Mouse (Mus musculus): ENCODE measurements around the gene Zfp239. TPM values are rescaled to one million over a fixed set of nuclear protein-coding genes. Genes with fewer than 3 reads are reported as not detected.
A peak's percentile ranks its signal among the peaks of the same experiment; 100 is the strongest.

Zfp239 gene
- total and polyA plus RNA-seq, 2 experiments: 0.05 to 0.09 TPM

GRCm38 (mm10) chr6:117880394-117880838 lies 18.5 kb downstream of the Zfp239 start:
- Histone ChIP-seq H3K4me1 (ENCODE audit: control insufficient read depth, insufficient read depth, low read length) (peaks cover 5% of the 10 kb centered on the region), H3K36me3 (ENCODE audit: control insufficient read depth, insufficient read depth, low read length) (no peaks in the 10 kb centered on the region; the same call in 1 of the 2 replicates), H3K27me3 (ENCODE audit: control insufficient read depth, insufficient read depth, low read length) (no peaks in the 10 kb centered on the region), H3K4me3 (ENCODE audit: insufficient read depth, low read depth, low read length) (peak overlapping the region; percentile 74), H3K27ac (replicated peaks; ENCODE audit: insufficient read depth, low read depth, low read length) (peak overlapping the region; percentile 31), H3K9ac (ENCODE audit: low read depth, low read length) (peak overlapping the region; percentile 34), H3K79me2 (ENCODE audit: control insufficient read depth, insufficient read depth, low read length) (no peaks in the 10 kb centered on the region)
- DNase-seq (ENCODE audit: extremely low read depth, low read depth, low spot score): peak; percentile 53
- TF ChIP-seq CTCF (IDR thresholded peaks at IDR 0.05; ENCODE audit: low read depth, low read length) (no peak), POLR2A (IDR thresholded peaks at IDR 0.05; ENCODE audit: extremely low read depth, insufficient read depth, low read length) (no peak)
- 8% methylated on average over 3 of the region's 3 CpGs for WGBS

GRCm38 (mm10) chr6:117881229-117881628 lies 19.3 kb downstream of the Zfp239 start:
- Histone ChIP-seq H3K27ac (replicated peaks; ENCODE audit: insufficient read depth, low read depth, low read length) (peak overlapping the region; percentile 44), H3K79me2 (ENCODE audit: control insufficient read depth, insufficient read depth, low read length) (no peaks in the 10 kb centered on the region), H3K4me1 (ENCODE audit: control insufficient read depth, insufficient read depth, low read length) (peaks cover 5% of the 10 kb centered on the region), H3K36me3 (ENCODE audit: control insufficient read depth, insufficient read depth, low read length) (peaks cover 2% of the 10 kb centered on the region; the same call in 1 of the 2 replicates), H3K9ac (ENCODE audit: low read depth, low read length) (peak overlapping the region; percentile 28; the same call in 1 of the 2 replicates), H3K4me3 (ENCODE audit: insufficient read depth, low read depth, low read length) (no peak overlapping the region), H3K27me3 (ENCODE audit: control insufficient read depth, insufficient read depth, low read length) (no peaks in the 10 kb centered on the region)
- DNase-seq (ENCODE audit: extremely low read depth, low read depth, low spot score): no peak
- WGBS: 83% methylated on average over 7 of the region's 7 CpGs
- TF ChIP-seq CTCF (IDR thresholded peaks at IDR 0.05; ENCODE audit: low read depth, low read length): no peak
- TF ChIP-seq POLR2A (IDR thresholded peaks at IDR 0.05; ENCODE audit: extremely low read depth, insufficient read depth, low read length): no peak

GRCm38 (mm10) chr6:117881997-117882396 lies 20.1 kb downstream of the Zfp239 start:
- Histone ChIP-seq H3K79me2 (ENCODE audit: control insufficient read depth, insufficient read depth, low read length) (no peaks in the 10 kb centered on the region), H3K27me3 (ENCODE audit: control insufficient read depth, insufficient read depth, low read length) (no peaks in the 10 kb centered on the region), H3K4me3 (ENCODE audit: insufficient read depth, low read depth, low read length) (no peak overlapping the region), H3K27ac (replicated peaks; ENCODE audit: insufficient read depth, low read depth, low read length) (no peak overlapping the region), H3K9ac (ENCODE audit: low read depth, low read length) (no peak overlapping the region), H3K36me3 (ENCODE audit: control insufficient read depth, insufficient read depth, low read length) (peaks cover 2% of the 10 kb centered on the region; the same call in 1 of the 2 replicates), H3K4me1 (ENCODE audit: control insufficient read depth, insufficient read depth, low read length) (peaks cover 5% of the 10 kb centered on the region)
- no peak for DNase-seq (ENCODE audit: extremely low read depth, low read depth, low spot score)
- TF ChIP-seq POLR2A (IDR thresholded peaks at IDR 0.05; ENCODE audit: extremely low read depth, insufficient read depth, low read length): no peak
- no peak for TF ChIP-seq CTCF (IDR thresholded peaks at IDR 0.05; ENCODE audit: low read depth, low read length)
- 79% methylated on average over 7 of the region's 7 CpGs for WGBS

GRCm38 (mm10) chr6:117885943-117886342 lies 24.0 kb downstream of the Zfp239 start:
- no peak overlapping the region for H3K27ac ChIP-seq (replicated peaks; ENCODE audit: insufficient read depth, low read depth, low read length)
- peaks cover 2% of the 10 kb centered on the region; the same call in 1 of the 2 replicates for H3K36me3 ChIP-seq (ENCODE audit: control insufficient read depth, insufficient read depth, low read length)
- TF ChIP-seq CTCF (IDR thresholded peaks at IDR 0.05; ENCODE audit: low read depth, low read length) (no peak), POLR2A (IDR thresholded peaks at IDR 0.05; ENCODE audit: extremely low read depth, insufficient read depth, low read length) (no peak)
- H3K79me2 ChIP-seq (ENCODE audit: control insufficient read depth, insufficient read depth, low read length): no peaks in the 10 kb centered on the region
- H3K27me3 ChIP-seq (ENCODE audit: control insufficient read depth, insufficient read depth, low read length): no peaks in the 10 kb centered on the region
- peaks cover 4% of the 10 kb centered on the region for H3K4me1 ChIP-seq (ENCODE audit: control insufficient read depth, insufficient read depth, low read length)
- whole genome bisulfite sequencing: 74% methylated on average over 2 of the region's 2 CpGs
- no peak overlapping the region for H3K4me3 ChIP-seq (ENCODE audit: insufficient read depth, low read depth, low read length)
- DNase-seq (ENCODE audit: extremely low read depth, low read depth, low spot score): no peak
- H3K9ac ChIP-seq (ENCODE audit: low read depth, low read length): no peak overlapping the region

- H3K79me2 ChIP-seq (ENCODE audit: control insufficient read depth, insufficient read depth, low read length): no peaks in the 10 kb centered on the region
- H3K4me1 ChIP-seq (ENCODE audit: control insufficient read depth, insufficient read depth, low read length): peaks cover 9% of the 10 kb centered on the region
- H3K36me3 ChIP-seq (ENCODE audit: control insufficient read depth, insufficient read depth, low read length): peaks cover 2% of the 10 kb centered on the region; the same call in 1 of the 2 replicates
- no peaks in the 10 kb centered on the region for H3K27me3 ChIP-seq (ENCODE audit: control insufficient read depth, insufficient read depth, low read length)
- no peak overlapping the region for H3K4me3 ChIP-seq (ENCODE audit: insufficient read depth, low read depth, low read length)
- 75% methylated on average over 1 of the region's 1 CpGs for WGBS
- no peak overlapping the region for H3K27ac ChIP-seq (replicated peaks; ENCODE audit: insufficient read depth, low read depth, low read length)
- no peak for TF ChIP-seq CTCF (IDR thresholded peaks at IDR 0.05; ENCODE audit: low read depth, low read length)
- TF ChIP-seq POLR2A (IDR thresholded peaks at IDR 0.05; ENCODE audit: extremely low read depth, insufficient read depth, low read length): no peak
- no peak for DNase-seq (ENCODE audit: extremely low read depth, low read depth, low spot score)
- no peak overlapping the region for H3K9ac ChIP-seq (ENCODE audit: low read depth, low read length)
These were observed 26.1 kb downstream of the Zfp239 start for GRCm38 (mm10) chr6:117888032-117888431.

GRCm38 (mm10) chr6:117888642-117889096 lies 26.8 kb downstream of the Zfp239 start:
- no peak overlapping the region for H3K27ac ChIP-seq (replicated peaks; ENCODE audit: insufficient read depth, low read depth, low read length)
- peaks cover 2% of the 10 kb centered on the region; the same call in 1 of the 2 replicates for H3K36me3 ChIP-seq (ENCODE audit: control insufficient read depth, insufficient read depth, low read length)
- H3K9ac ChIP-seq (ENCODE audit: low read depth, low read length): no peak overlapping the region
- H3K27me3 ChIP-seq (ENCODE audit: control insufficient read depth, insufficient read depth, low read length): no peaks in the 10 kb centered on the region
- no peak overlapping the region for H3K4me3 ChIP-seq (ENCODE audit: insufficient read depth, low read depth, low read length)
- TF ChIP-seq POLR2A (IDR thresholded peaks at IDR 0.05; ENCODE audit: extremely low read depth, insufficient read depth, low read length): no peak
- no peaks in the 10 kb centered on the region for H3K79me2 ChIP-seq (ENCODE audit: control insufficient read depth, insufficient read depth, low read length)
- 90% methylated on average over 2 of the region's 2 CpGs for WGBS
- peaks cover 9% of the 10 kb centered on the region for H3K4me1 ChIP-seq (ENCODE audit: control insufficient read depth, insufficient read depth, low read length)
- no peak for DNase-seq (ENCODE audit: extremely low read depth, low read depth, low spot score)
